26 mouse cellular contexts compared by ENCODE assay signal in the genomic region with DNA sequence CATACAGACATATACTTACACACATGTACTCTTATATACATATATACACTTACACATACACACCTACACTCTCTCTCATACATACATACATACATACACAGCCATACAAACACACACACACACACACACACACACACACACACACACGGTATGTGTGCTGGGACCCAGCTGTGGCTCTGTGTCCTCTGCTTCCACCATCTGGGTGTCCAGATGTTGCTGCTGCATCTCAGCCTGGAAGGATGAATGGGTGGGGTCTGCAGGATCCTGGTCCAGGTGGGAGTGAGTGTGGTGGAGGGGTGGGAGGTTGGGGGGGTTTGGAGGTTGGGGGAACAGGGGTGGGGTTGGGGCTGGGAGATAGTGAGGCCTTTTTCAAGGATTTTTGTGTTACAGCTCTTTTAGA.
"Had no signal": no experiment of that assay in that cellular context is flagged by ENCODE, and none has a peak within 500 bp of the region (broad histone marks: within the 10 kb centered on the region; RNA-seq: fewer than 3 reads in every experiment).

No protein-coding gene starts in this region.

- H3K9ac ChIP-seq: heart, embryonic 13.5 days; heart, embryonic 15.5 days; hindbrain, embryonic 12.5 days; hindbrain, embryonic 14.5 days; intestine, embryonic 15.5 days; limb, embryonic 12.5 days; liver, embryonic 13.5 days had no signal

- H3K27ac ChIP-seq: gastrocnemius, adult 2 months; heart, embryonic 10.5 days; heart, embryonic 13.5 days; heart, embryonic 15.5 days; hindbrain, embryonic 10.5 days; hindbrain, embryonic 12.5 days; hindbrain, embryonic 14.5 days; intestine, embryonic 15.5 days; layer of hippocampus, adult 2 months; left cerebral cortex, adult 2 months; limb, embryonic 10.5 days; limb, embryonic 12.5 days; liver, embryonic 13.5 days had no signal

- H3K4me3 ChIP-seq: gastrocnemius, adult 2 months; heart, embryonic 10.5 days; heart, embryonic 13.5 days; heart, embryonic 15.5 days; hindbrain, embryonic 10.5 days; hindbrain, embryonic 12.5 days; intestine, embryonic 15.5 days; layer of hippocampus, adult 2 months; left cerebral cortex, adult 2 months; limb, embryonic 10.5 days; limb, embryonic 12.5 days; liver, embryonic 13.5 days had no signal

- H3K4me2 ChIP-seq: heart, embryonic 13.5 days; heart, embryonic 15.5 days; hindbrain, embryonic 12.5 days; hindbrain, embryonic 14.5 days; intestine, embryonic 15.5 days; limb, embryonic 12.5 days; liver, embryonic 13.5 days had no signal

- H3K27me3 ChIP-seq: heart, embryonic 13.5 days; heart, embryonic 15.5 days; hindbrain, embryonic 12.5 days; intestine, embryonic 15.5 days; limb, embryonic 12.5 days; liver, embryonic 13.5 days had no signal

- H3K36me3 ChIP-seq: heart, embryonic 10.5 days; heart, embryonic 13.5 days; heart, embryonic 15.5 days; hindbrain, embryonic 10.5 days; hindbrain, embryonic 12.5 days; intestine, embryonic 15.5 days; limb, embryonic 10.5 days; limb, embryonic 12.5 days; liver, embryonic 13.5 days had no signal

- H3K9me3 ChIP-seq: heart, embryonic 10.5 days; heart, embryonic 15.5 days; hindbrain, embryonic 10.5 days; hindbrain, embryonic 12.5 days; intestine, embryonic 15.5 days; limb, embryonic 10.5 days; limb, embryonic 12.5 days; liver, embryonic 13.5 days had no signal

- ATAC-seq: hindbrain, embryonic 16.5 days; inflammation-experienced regulatory T-cells, adult 6 months; intestine, embryonic 15.5 days; intestine, postnatal 0 days had no signal

- DNase-seq: gastrocnemius, adult 2 months; gastrocnemius, postnatal 10 days; gastrocnemius, postnatal 25 days; heart, adult 18-20 months; heart, postnatal 14 days; heart, postnatal 4 days; kidney, adult 18-20 months; kidney, adult 8-10 months; kidney, postnatal 10 days; kidney, postnatal 25 days; kidney, postnatal 4 days; liver, embryonic 13.5 days had no signal

- H3K4me1 ChIP-seq: heart, embryonic 10.5 days; heart, embryonic 13.5 days; heart, embryonic 15.5 days; hindbrain, embryonic 10.5 days; hindbrain, embryonic 12.5 days; intestine, embryonic 15.5 days; limb, embryonic 12.5 days had no signal
